8 mouse cellular contexts compared by ENCODE assay signal in the genomic region with DNA sequence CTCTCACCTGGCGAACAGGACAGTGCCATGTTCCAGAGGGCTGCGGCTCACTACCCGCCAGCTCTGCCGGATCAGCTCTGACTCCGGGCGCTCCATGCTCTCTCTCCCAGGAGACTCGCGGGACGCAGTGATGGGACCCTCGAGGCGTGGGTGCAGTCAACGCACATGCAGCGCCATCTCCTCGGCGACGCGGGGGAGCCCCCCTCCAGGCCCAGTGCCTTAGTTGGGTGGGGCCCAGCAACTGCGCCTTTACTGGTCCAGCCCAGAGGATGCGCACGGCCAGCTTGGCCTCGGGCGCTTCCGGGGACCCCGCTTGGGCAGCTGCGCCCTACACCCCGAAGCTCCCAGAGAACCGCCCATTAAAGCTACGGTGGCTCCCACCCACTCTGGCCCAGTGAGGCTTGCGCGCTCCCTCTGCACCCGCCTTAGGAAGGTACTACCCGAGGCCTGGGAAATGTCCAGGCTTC. TPM values are rescaled to one million over a fixed set of nuclear protein-coding genes. Genes with fewer than 3 reads are reported as not detected.
DNase-seq lines count a peak whose midpoint lies in the region; ATAC-seq and TF ChIP-seq lines count a peak whose summit lies in the region.

A gene (minus strand): TSS at position 375 of the 467 bp plus-strand sequence.

- H3K27ac ChIP-seq in testis, adult 2 months (ENCODE audit: control insufficient read depth, insufficient read depth, low read depth, low read length), result no peak within 1 kb of the TSS
- no peak within 1 kb of the TSS for H3K27ac ChIP-seq in lung, postnatal 0 days (ENCODE audit: low read length)
- no peak within 1 kb of the TSS for H3K27ac ChIP-seq in stomach, embryonic 16.5 days (ENCODE audit: low read length)
- no peak within 1 kb of the TSS for H3K27ac ChIP-seq in cerebellum, adult 2 months (ENCODE audit: insufficient read depth, low read length)

- no peaks in the 10 kb centered on the region for H3K36me3 ChIP-seq in testis, adult 2 months (ENCODE audit: control insufficient read depth, insufficient read depth, low read length)
- no peaks in the 10 kb centered on the region for H3K36me3 ChIP-seq in lung, postnatal 0 days (ENCODE audit: insufficient read depth, low read length)
- no peaks in the 10 kb centered on the region for H3K36me3 ChIP-seq in stomach, embryonic 16.5 days (ENCODE audit: control insufficient read depth, insufficient read depth, low read length)

- peak; percentile 7 for DNase-seq in adrenal gland, adult 2 months
- no peak for DNase-seq in adrenal gland, adult 18-20 months (ENCODE audit: low spot score in 2 of 2)
- no peak for DNase-seq in testis, postnatal 14 days (ENCODE audit: low spot score)
- no peak for DNase-seq in lung, postnatal 0 days (ENCODE audit: low spot score)
- DNase-seq in c-Kit-positive CD71-positive TER-119-positive erythroid progenitor cells, embryonic 14.5 days (ENCODE audit: low spot score), result no peak
- no peak for DNase-seq in cerebellum, adult 2 months

- H3K4me2 ChIP-seq in lung, postnatal 0 days (replicated peaks; ENCODE audit: low read depth, low read length), result peak within 1 kb of the TSS; percentile 42
- H3K4me2 ChIP-seq in stomach, embryonic 16.5 days (ENCODE audit: low read depth, low read length), result peak within 1 kb of the TSS; percentile 55

- H3K4me3 ChIP-seq in testis, adult 2 months (ENCODE audit: control insufficient read depth, low read depth, low read length), result peak within 1 kb of the TSS; percentile 83
- peak within 1 kb of the TSS; percentile 12; the same call in 1 of the 2 replicates for H3K4me3 ChIP-seq in lung, postnatal 0 days (ENCODE audit: low read depth, low read length)
- H3K4me3 ChIP-seq in stomach, embryonic 16.5 days (replicated peaks; ENCODE audit: low read length), result peak within 1 kb of the TSS; percentile 35
- no peak within 1 kb of the TSS for H3K4me3 ChIP-seq in cerebellum, adult 2 months (replicated peaks; ENCODE audit: insufficient read depth, low read depth, low read length)

- H3K27me3 ChIP-seq in testis, adult 2 months (ENCODE audit: control insufficient read depth, insufficient read depth, low read length), result no peaks in the 10 kb centered on the region
- 0 out of 2 replicates have a peak, but pooled peaks cover 6% of the 10 kb centered on the region for H3K27me3 ChIP-seq in lung, postnatal 0 days (replicated peaks; ENCODE audit: insufficient read depth, low read length)
- peaks cover 22% of the 10 kb centered on the region for H3K27me3 ChIP-seq in stomach, embryonic 16.5 days (ENCODE audit: control insufficient read depth, insufficient read depth, low read length)
- peaks cover 1% of the 10 kb centered on the region; the same call in 1 of the 2 replicates for H3K27me3 ChIP-seq in cerebellum, adult 2 months (ENCODE audit: control insufficient read depth, insufficient read depth, low read length)

- no peak for TF ChIP-seq POLR2A in testis, adult 2 months (IDR thresholded peaks at IDR 0.05; ENCODE audit: control insufficient read depth, low read depth, low read length)
- TF ChIP-seq POLR2A in cerebellum, adult 2 months (IDR thresholded peaks at IDR 0.05; ENCODE audit: borderline replicate concordance, insufficient read depth, low read length), result no peak

- H3K4me1 ChIP-seq in testis, adult 2 months (ENCODE audit: control insufficient read depth, insufficient read depth, low read length), result peaks cover 9% of the 10 kb centered on the region
- 0 out of 2 replicates have a peak, but pooled peaks cover 6% of the 10 kb centered on the region for H3K4me1 ChIP-seq in lung, postnatal 0 days (ENCODE audit: insufficient read depth, low read depth, low read length)
- 0 out of 2 replicates have a peak, but pooled peaks cover 4% of the 10 kb centered on the region for H3K4me1 ChIP-seq in stomach, embryonic 16.5 days (ENCODE audit: control insufficient read depth, insufficient read depth, low read length)
- peaks cover 7% of the 10 kb centered on the region for H3K4me1 ChIP-seq in cerebellum, adult 2 months (ENCODE audit: control insufficient read depth, insufficient read depth, low read length)

- 4% methylated on average over 31 of the region's 32 CpGs for WGBS in lung, postnatal 0 days
- WGBS in stomach, embryonic 16.5 days, result 4% methylated on average over 32 of the region's 32 CpGs
- WGBS in cerebellum, adult 2 months, result 8% methylated on average over 32 of the region's 32 CpGs

- no peak for TF ChIP-seq CTCF in testis, adult 2 months (IDR thresholded peaks at IDR 0.05; ENCODE audit: control insufficient read depth, insufficient read depth, insufficient replicate concordance, low read depth, low read length)
- TF ChIP-seq CTCF in lung, postnatal 0 days (IDR thresholded peaks at IDR 0.05), result no peak
- no peak for TF ChIP-seq CTCF in cerebellum, adult 2 months (IDR thresholded peaks at IDR 0.05; ENCODE audit: borderline replicate concordance, insufficient read depth, low read depth, low read length)

- ATAC-seq in lung, postnatal 0 days, result peak; percentile 30; the same call in 1 of the 2 replicates
- ATAC-seq in stomach, embryonic 16.5 days (ENCODE audit: insufficient read depth, low FRiP score), result no peak

- H3K9ac ChIP-seq in lung, postnatal 0 days (replicated peaks; ENCODE audit: low read depth), result no peak within 1 kb of the TSS
- no peak within 1 kb of the TSS; the same call in 1 of the 2 replicates for H3K9ac ChIP-seq in stomach, embryonic 16.5 days (ENCODE audit: low read length)

- no peaks in the 10 kb centered on the region for H3K9me3 ChIP-seq in lung, postnatal 0 days (ENCODE audit: low read length)
- H3K9me3 ChIP-seq in stomach, embryonic 16.5 days (replicated peaks; ENCODE audit: control insufficient read depth, low read length), result no peaks in the 10 kb centered on the region

- TF ChIP-seq EP300 in lung, postnatal 0 days (IDR thresholded peaks at IDR 0.05), result no peak

RNA-seq across cellular contexts. Expression of the gene that starts here (rescaled TPM):
- total RNA-seq in adrenal gland, adult 2 months (2021), result 1 to 10 TPM; 1.9 to 2.3 TPM
- polyA plus RNA-seq in adrenal gland, adult 2 months (2012; rRNA removed), result 4.0 and 7.9 TPM in 2 replicates
- total RNA-seq in adrenal gland, adult 18-20 months (2021), result 1 to 10 TPM; 3.5 to 4.2 TPM
- polyA plus RNA-seq in testis, adult 2 months (2012; rRNA removed), result 1.5 and 2.0 TPM in 2 replicates
- 3.0 and 3.9 TPM in 2 replicates for polyA plus RNA-seq in lung, postnatal 0 days (2015; fragmentation: Nextera tagmentation; extraction: Ambion mirVana)
- 3.0 and 4.0 TPM in 2 replicates for polyA plus RNA-seq in stomach, embryonic 16.5 days (2015; fragmentation: Nextera tagmentation; extraction: Ambion mirVana)
- polyA plus RNA-seq in cerebellum, adult 2 months (2012; rRNA removed), result 3.8 and 5.0 TPM in 2 replicates
